Mouse (Mus musculus) embryonic fibroblast, embryonic 13.5 days (primary cell): ENCODE results near the gene Ring1.

Source experiments
- CTCF ChIP-seq: IDR thresholded peaks from 2 replicates; pipeline ENCODE4 v1.5.1; 2011; ENCODE audit warnings: mild to moderate bottlenecking, control low read depth, low read length, moderate library complexity, borderline replicate concordance; ENCODE audit not compliant: insufficient read depth
- POLR2A ChIP-seq: IDR thresholded peaks from 2 replicates; pipeline ENCODE4 v1.6.1; 2011; ENCODE audit warnings: low read depth, mild to moderate bottlenecking, control low read depth, low read length, moderate library complexity

DNA sequence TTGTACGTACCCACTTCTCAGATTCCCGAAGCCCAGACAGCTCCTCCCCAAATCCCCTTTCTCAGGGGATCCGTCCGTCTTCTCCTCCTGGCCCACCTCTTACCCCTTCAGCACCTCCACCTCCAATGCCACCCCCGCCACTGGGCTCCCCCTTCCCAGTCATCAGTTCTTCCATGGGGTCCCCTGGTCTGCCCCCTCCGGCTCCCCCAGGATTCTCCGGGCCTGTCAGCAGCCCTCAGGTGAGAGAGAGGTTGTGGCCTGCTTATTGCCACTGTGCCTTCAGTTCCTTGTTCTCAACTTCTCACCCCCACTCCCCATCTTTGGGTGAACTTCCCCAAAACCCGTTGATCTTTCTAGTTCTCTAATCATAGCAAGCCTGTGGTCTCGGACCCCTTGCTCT is 8.3 kb upstream of the Ring1 start:
- no peak; the same call in 1 of the 2 replicates for TF ChIP-seq POLR2A
- no peak for TF ChIP-seq CTCF
